ENCODE assay signal across 26 mouse cellular contexts in the genomic region with DNA sequence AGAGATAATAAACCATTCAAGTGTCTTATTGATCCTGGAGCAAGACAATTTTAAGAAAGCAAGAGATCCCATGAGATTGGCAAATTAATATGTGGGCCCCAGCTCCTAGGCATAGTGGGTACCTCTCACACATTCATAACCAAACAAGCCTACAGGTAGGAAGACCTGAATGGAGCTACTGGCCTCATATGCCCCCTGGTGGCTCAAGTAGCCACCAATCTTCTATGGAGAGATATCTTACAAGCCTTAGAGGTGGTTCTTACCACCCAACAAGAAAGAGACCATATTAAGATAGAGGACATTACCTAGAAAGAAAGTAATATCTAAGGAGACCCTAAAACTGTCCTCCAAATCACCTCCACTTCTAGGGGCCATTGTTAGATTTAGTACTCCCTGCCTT.
"Had no signal": no experiment of that assay in that cellular context is flagged by ENCODE, and none has a peak within 500 bp of the region (broad histone marks: within the 10 kb centered on the region; RNA-seq: fewer than 3 reads in every experiment).

No protein-coding gene starts in this region.

- DNase-seq: gastrocnemius, postnatal 14 days; gastrocnemius, postnatal 36 days; heart, adult 11 months; heart, adult 2 months; heart, postnatal 14 days; heart, postnatal 36 days; kidney, adult 11 months; kidney, adult 2 months; kidney, adult 9 months; kidney, postnatal 14 days; kidney, postnatal 36 days; layer of hippocampus, adult 9-11 months; layer of hippocampus, postnatal 36 days; left cerebral cortex, postnatal 4 days had no signal

- ATAC-seq: hindbrain, postnatal 0 days; intestine, embryonic 16.5 days; liver, embryonic 12.5 days had no signal

- H3K27me3 ChIP-seq: heart, embryonic 13.5 days; heart, embryonic 15.5 days; hindbrain, embryonic 13.5 days; hindbrain, embryonic 15.5 days; kidney, embryonic 15.5 days; limb, embryonic 13.5 days; limb, embryonic 15.5 days; liver, embryonic 12.5 days had no signal

- H3K27ac ChIP-seq: heart, adult 2 months; heart, embryonic 13.5 days; heart, embryonic 15.5 days; hindbrain, embryonic 13.5 days; hindbrain, embryonic 15.5 days; hindbrain, postnatal 0 days; kidney, embryonic 15.5 days; kidney, postnatal 0 days; limb, embryonic 13.5 days; limb, embryonic 15.5 days; liver, embryonic 12.5 days had no signal

- H3K9me3 ChIP-seq: heart, embryonic 13.5 days; heart, embryonic 15.5 days; hindbrain, embryonic 13.5 days; hindbrain, embryonic 15.5 days; kidney, embryonic 15.5 days; limb, embryonic 13.5 days; limb, embryonic 15.5 days; liver, embryonic 12.5 days had no signal

- H3K36me3 ChIP-seq: heart, embryonic 13.5 days; heart, embryonic 15.5 days; hindbrain, embryonic 13.5 days; hindbrain, embryonic 15.5 days; kidney, embryonic 15.5 days; limb, embryonic 13.5 days; limb, embryonic 15.5 days; liver, embryonic 12.5 days had no signal

- H3K4me2 ChIP-seq: heart, embryonic 11.5 days; heart, embryonic 13.5 days; heart, embryonic 15.5 days; hindbrain, embryonic 13.5 days; hindbrain, embryonic 15.5 days; kidney, embryonic 15.5 days; limb, embryonic 13.5 days; limb, embryonic 15.5 days; liver, embryonic 12.5 days had no signal

- H3K4me1 ChIP-seq: heart, embryonic 13.5 days; heart, embryonic 15.5 days; hindbrain, embryonic 13.5 days; hindbrain, embryonic 15.5 days; kidney, embryonic 15.5 days; limb, embryonic 13.5 days; limb, embryonic 15.5 days; liver, embryonic 12.5 days had no signal

- H3K9ac ChIP-seq: heart, embryonic 13.5 days; heart, embryonic 15.5 days; hindbrain, embryonic 13.5 days; hindbrain, embryonic 15.5 days; kidney, embryonic 15.5 days; limb, embryonic 13.5 days; limb, embryonic 15.5 days; liver, embryonic 12.5 days had no signal

- H3K4me3 ChIP-seq: heart, adult 2 months; heart, embryonic 13.5 days; heart, embryonic 15.5 days; hindbrain, embryonic 13.5 days; hindbrain, embryonic 15.5 days; kidney, embryonic 15.5 days; limb, embryonic 13.5 days; limb, embryonic 15.5 days; liver, embryonic 12.5 days had no signal
